In genomic region chr6:84892926-84893772, GRCm38 (mm10) we compare ENCODE assay signal across 10 mouse cellular contexts.
DNase-seq lines count a peak whose midpoint lies in the region; ATAC-seq and TF ChIP-seq lines count a peak whose summit lies in the region.
"Had no signal": no experiment of that assay in that cellular context is flagged by ENCODE, and none has a peak within 500 bp of the region (broad histone marks: within the 10 kb centered on the region; RNA-seq: fewer than 3 reads in every experiment).

No protein-coding gene starts in this region.

- TF ChIP-seq POLR2A in brain, embryonic 14.5 days (IDR thresholded peaks at IDR 0.05; ENCODE audit: borderline replicate concordance, extremely low read depth, insufficient read depth, insufficient read length, poor library complexity, severe bottlenecking), result no peak

- TF ChIP-seq CTCF in brain, embryonic 14.5 days (IDR thresholded peaks at IDR 0.05; ENCODE audit: borderline replicate concordance, extremely low read depth, insufficient read depth, insufficient read length), result no peak

- DNase-seq in heart, adult 8-10 months (ENCODE audit: low spot score), result peak; percentile 13
- DNase-seq in heart, postnatal 25 days (ENCODE audit: low spot score), result no peak
- DNase-seq in kidney, postnatal 14 days, result peak; percentile 17
- no peak for DNase-seq in kidney, adult 11 months
- peak; percentile 22 for DNase-seq in brain, embryonic 14.5 days (ENCODE audit: low read depth)
- DNase-seq in lung, postnatal 25 days (ENCODE audit: low spot score), result peak; percentile 28
- DNase-seq in thymus, postnatal 36 days, result no peak
- DNase-seq: cerebellum, adult 18-20 months; liver, embryonic 13.5 days had no signal

- ATAC-seq in erythroblast, adult 5-6 weeks (replicated peaks; ENCODE audit: low FRiP score, poor library complexity, severe bottlenecking), result no peak

- intact Hi-C loops in heart, postnatal 25 days (cut with DNase I), result loop anchor here (5.0 kb wide), 1 partner anchor 256 kb away; no protein-coding TSS in a partner anchor

Comparison
In these comparisons a context has a peak if more than half of its experiments do, and no peak if none do; other contexts are left out.
1. DNase-seq: peak in heart, adult 8-10 months (single experiment), kidney, postnatal 14 days (single experiment), brain, embryonic 14.5 days (single experiment) and lung, postnatal 25 days (single experiment); none in heart, postnatal 25 days (single experiment), kidney, adult 11 months (single experiment) and thymus, postnatal 36 days (0 of 2).